Mouse (Mus musculus): ENCODE measurements around the gene Crat.

- TF ChIP-seq GATA1 (IDR thresholded peaks at IDR 0.05; ENCODE audit: borderline replicate concordance, low read length) (no peak), FLI1 (IDR thresholded peaks at IDR 0.05; ENCODE audit: low read length) (no peak)
Measured at GRCm38 (mm10) chr2:30409454-30410176, 6.0 kb downstream of the Crat start.
